ENCODE assay signal across 8 mouse cellular contexts in genomic region chr2:15055741-15056151, GRCm38 (mm10). TPM values are rescaled to one million over a fixed set of nuclear protein-coding genes. Genes with fewer than 3 reads are reported as not detected.
DNase-seq lines count a peak whose midpoint lies in the region; TF ChIP-seq lines count a peak whose summit lies in the region.

No protein-coding gene starts in this region.

- H3K9me3 ChIP-seq in midbrain, embryonic 10.5 days (replicated peaks) = no peaks in the 10 kb centered on the region

- no peak for TF ChIP-seq POLR2A in lung, adult 2 months (IDR thresholded peaks at IDR 0.05; ENCODE audit: borderline replicate concordance, extremely low read depth, low read depth, low read length)

- H3K27ac ChIP-seq in midbrain, embryonic 10.5 days (replicated peaks) = peak overlapping the region; percentile 99

- under 1% methylated on average over 15 of the region's 15 CpGs for WGBS in lung, adult 2 months
- WGBS in midbrain, embryonic 10.5 days = 1% methylated on average over 15 of the region's 15 CpGs

- H3K4me3 ChIP-seq in lung, adult 2 months (replicated peaks; ENCODE audit: extremely low read depth, low read depth, low read length) = peak overlapping the region; percentile 89
- H3K4me3 ChIP-seq in midbrain, embryonic 10.5 days = peak overlapping the region; percentile 85

- peaks cover 30% of the 10 kb centered on the region for H3K36me3 ChIP-seq in midbrain, embryonic 10.5 days

- no peak for TF ChIP-seq CTCF in lung, adult 2 months (IDR thresholded peaks at IDR 0.05; ENCODE audit: insufficient read depth, low read length)

- no peaks in the 10 kb centered on the region for H3K27me3 ChIP-seq in midbrain, embryonic 10.5 days (ENCODE audit: low read depth, poor library complexity, severe bottlenecking)

- peaks cover 4% of the 10 kb centered on the region for H3K4me1 ChIP-seq in lung, adult 2 months (ENCODE audit: control insufficient read depth, insufficient read depth, low read length)
- peaks cover 20% of the 10 kb centered on the region for H3K4me1 ChIP-seq in midbrain, embryonic 10.5 days

- DNase-seq in lung, adult 2 months = no peak
- no peak for DNase-seq in lung, postnatal 4 days
- DNase-seq in c-Kit-positive CD71-positive TER-119-positive erythroid progenitor cells, embryonic 14.5 days (ENCODE audit: low spot score) = peak; percentile 32
- DNase-seq in induced T-regulatory cell, adult 2 months (ENCODE audit: low read depth) = peak; percentile 72
- DNase-seq in midbrain, embryonic 10.5 days (ENCODE audit: low spot score) = no peak
- no peak for DNase-seq in cerebellum, postnatal 36 days
- DNase-seq in layer of hippocampus, adult 9-10 months (ENCODE audit: low spot score) = no peak
- DNase-seq in gastrocnemius, adult 8-10 months (ENCODE audit: low spot score in 2 of 2) = no peak

RNA-seq across cellular contexts. Expression of gene Nsun6, which starts 0.9 kb away (rescaled TPM):
- 1.3 and 5.2 TPM in 2 replicates for polyA plus RNA-seq in lung, adult 2 months (2012; rRNA removed)
- polyA plus RNA-seq in midbrain, embryonic 10.5 days (2016; fragmentation: Nextera tagmentation; extraction: Ambion mirVana) = 11.6 and 15.6 TPM in 2 replicates
- total RNA-seq in gastrocnemius, adult 8-10 months (2022) = 1 to 10 TPM; 1.8 to 2.8 (median 1.9) TPM

RNA-seq across cellular contexts. Expression of gene Arl5b, which starts 6.6 kb away (rescaled TPM):
- 6.1 and 10.0 TPM in 2 replicates for polyA plus RNA-seq in lung, adult 2 months (2012; rRNA removed)
- 47.2 and 51.7 TPM in 2 replicates for polyA plus RNA-seq in midbrain, embryonic 10.5 days (2016; fragmentation: Nextera tagmentation; extraction: Ambion mirVana)
- 10 to 100 TPM; 17.1 to 20.0 (median 19.5) TPM for total RNA-seq in gastrocnemius, adult 8-10 months (2022)

Comparison
In these comparisons a context has a peak if more than half of its experiments do, and no peak if none do; other contexts are left out.
1. DNase-seq: peak in c-Kit-positive CD71-positive TER-119-positive erythroid progenitor cells, embryonic 14.5 days (single experiment) and induced T-regulatory cell, adult 2 months (single experiment); none in lung, adult 2 months (single experiment), lung, postnatal 4 days (0 of 2), midbrain, embryonic 10.5 days (single experiment), cerebellum, postnatal 36 days (0 of 2), layer of hippocampus, adult 9-10 months (single experiment) and gastrocnemius, adult 8-10 months (0 of 2).